Mouse (Mus musculus) G1E (cell line): ENCODE measurements around the gene Ccnk. TPM values are rescaled to one million over a fixed set of nuclear protein-coding genes. Genes with fewer than 3 reads are reported as not detected.
A peak's percentile ranks its signal among the peaks of the same experiment; 100 is the strongest.

Source experiments
- ATAC-seq: 2 replicates; pipeline ENCODE4 v1.8.0; 2016; ENCODE audit warnings: mild to moderate bottlenecking; ENCODE audit not compliant: insufficient number of reproducible peaks, poor library complexity, low FRiP score, severe bottlenecking; ENCODE audit errors: extremely low read depth
- DNase-seq: peaks from one replicate; pipeline ENCODE4 v3.0.0; 2012; ENCODE audit warnings: low spot score
- H3K27me3 ChIP-seq: 2 replicates; pipeline ENCODE4 v1.6.1; 2012; ENCODE audit warnings: mild to moderate bottlenecking, low read length, inconsistent platforms; ENCODE audit not compliant: insufficient read depth
- H3K36me3 ChIP-seq: replicated peaks from 2 replicates; pipeline ENCODE3; 2012; ENCODE audit warnings: mild to moderate bottlenecking, inconsistent platforms
- H3K4me1 ChIP-seq: 2 replicates; pipeline ENCODE4 v1.6.1; 2012; ENCODE audit warnings: low read depth, low read length, inconsistent platforms, mixed read lengths; ENCODE audit not compliant: insufficient read depth
- H3K4me3 ChIP-seq: 2 replicates; pipeline ENCODE4 v1.5.1; 2012; ENCODE audit warnings: low read depth, mild to moderate bottlenecking, inconsistent platforms, low read length, moderate library complexity, mixed read lengths
- H3K9me3 ChIP-seq: replicated peaks from 2 replicates; pipeline ENCODE4 v1.6.1; 2012; ENCODE audit warnings: inconsistent platforms
- CTCF ChIP-seq: IDR thresholded peaks from 2 replicates; pipeline ENCODE4 v1.5.1; 2012; ENCODE audit warnings: low read depth, low read length, inconsistent platforms, mixed read lengths
- GATA1 ChIP-seq: IDR thresholded peaks from 2 replicates; pipeline ENCODE4 v1.6.1; 2012; ENCODE audit warnings: borderline replicate concordance, low read length, inconsistent platforms, mixed read lengths
- GATA2 ChIP-seq: IDR thresholded peaks from 2 replicates; pipeline ENCODE4 v1.6.1; 2012; ENCODE audit warnings: low read depth, low read length, inconsistent platforms, borderline replicate concordance
- POLR2AphosphoS5 ChIP-seq: IDR thresholded peaks from 2 replicates; pipeline ENCODE4 v1.6.1; 2012; ENCODE audit warnings: low read depth, low read length, inconsistent platforms; ENCODE audit not compliant: insufficient replicate concordance
- TAL1 ChIP-seq: conservative IDR thresholded peaks from 2 replicates; pipeline ENCODE4 v1.6.1; 2012; ENCODE audit warnings: low read depth, low read length, inconsistent platforms, mixed read lengths
- polyA plus RNA-seq: library from polyadenylated mRNA; stranded (reverse); fragments of >175 nt; gene quantifications from 2 replicates; pipeline ENCODE4 v1.2.3, GENCODE M21; 2012
- total RNA-seq, 2 experiments: library from RNA; stranded (forward) in 1 of 2; stranded (reverse) in 1 of 2; fragments of 200-1000 nt in 1 of 2; fragments of >200 nt in 1 of 2; fragmentation: Nextera tagmentation in 1 of 2; gene quantifications; 2 replicates each; pipeline ENCODE4 v1.2.3; 2014 to 2017

The Ccnk gene
- total and polyA plus RNA-seq, 3 experiments, result 13.9 to 214 (median 206) TPM

DNA sequence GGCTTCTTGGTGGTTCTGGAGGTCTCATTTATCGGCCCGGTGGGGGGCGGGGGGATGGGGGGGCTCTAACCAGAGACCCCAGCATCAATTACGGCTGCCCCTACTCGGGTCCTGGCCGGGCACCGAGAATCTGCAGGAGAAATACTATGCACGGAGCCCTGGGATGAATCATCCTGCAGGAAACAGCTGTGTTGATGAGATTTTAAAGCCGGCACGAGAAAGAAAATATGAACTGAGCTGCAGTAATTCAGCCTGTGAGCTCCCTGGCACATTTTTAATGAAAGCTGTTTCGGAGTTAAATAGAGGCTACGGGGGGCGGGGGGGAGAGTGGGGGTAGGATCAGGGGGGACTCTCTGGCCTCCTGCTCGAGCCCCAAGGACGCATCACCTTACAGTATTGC, 39.8 kb downstream of the Ccnk start:
- DNase-seq (no peak), ATAC-seq (no peak)
- no peaks in the 10 kb centered on the region for H3K4me1 ChIP-seq
- TF ChIP-seq GATA2 (no peak), TAL1 (no peak)
- H3K4me3 ChIP-seq, result no peak overlapping the region; the same call in 1 of the 2 replicates
- no peaks in the 10 kb centered on the region; the same call in 1 of the 2 replicates for H3K27me3 ChIP-seq
- H3K9me3 ChIP-seq, result peaks cover 92% of the 10 kb centered on the region
- no peaks in the 10 kb centered on the region for H3K36me3 ChIP-seq

DNA sequence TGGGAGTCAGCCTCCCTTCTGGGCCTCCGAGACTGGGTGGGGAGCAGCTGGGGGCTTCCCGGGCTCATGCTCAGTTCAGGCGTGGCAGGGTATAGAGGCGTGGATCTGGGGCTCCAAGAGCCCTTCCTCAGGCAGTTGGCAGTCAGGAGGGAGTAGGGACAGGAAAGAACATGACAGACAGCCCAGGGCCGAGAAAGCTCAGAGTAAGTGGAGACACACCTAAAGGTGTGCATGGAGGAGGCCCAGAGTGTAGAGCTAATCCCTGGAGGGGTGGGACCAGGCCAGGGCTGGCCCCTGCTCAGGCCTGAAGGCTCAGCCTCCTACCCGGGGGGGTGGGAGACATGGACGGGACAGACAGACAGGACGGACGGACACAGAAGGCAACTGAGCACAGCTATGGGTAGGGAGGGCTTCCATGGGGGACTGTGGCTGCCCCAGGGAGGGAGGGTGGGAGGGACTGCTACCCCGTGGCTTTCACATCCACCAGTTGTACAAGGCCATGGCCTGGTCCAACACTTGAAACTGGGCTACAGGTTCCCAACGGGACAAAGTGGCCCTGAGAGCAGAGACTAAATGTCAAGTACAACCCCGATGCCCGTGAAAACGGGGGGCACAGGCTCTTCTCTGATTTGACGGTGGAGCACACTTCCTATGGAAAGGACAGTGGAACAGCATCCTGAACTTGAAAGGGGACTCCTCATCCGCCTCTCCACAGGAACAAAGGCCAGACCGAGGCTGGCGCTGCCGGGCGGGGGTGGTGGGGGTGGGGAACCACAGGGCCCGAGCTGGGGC, 40.6 kb downstream of the Ccnk start:
- Histone ChIP-seq H3K4me3 (no peak overlapping the region; the same call in 1 of the 2 replicates), H3K27me3 (no peaks in the 10 kb centered on the region; the same call in 1 of the 2 replicates), H3K9me3 (peaks cover 92% of the 10 kb centered on the region), H3K36me3 (no peaks in the 10 kb centered on the region), H3K4me1 (no peaks in the 10 kb centered on the region)
- DNase-seq, result no peak
- no peak for TF ChIP-seq POLR2AphosphoS5
- no peak for TF ChIP-seq CTCF
- TF ChIP-seq GATA1, result no peak
- no peak for TF ChIP-seq TAL1
- no peak for TF ChIP-seq GATA2
- ATAC-seq, result no peak

DNA sequence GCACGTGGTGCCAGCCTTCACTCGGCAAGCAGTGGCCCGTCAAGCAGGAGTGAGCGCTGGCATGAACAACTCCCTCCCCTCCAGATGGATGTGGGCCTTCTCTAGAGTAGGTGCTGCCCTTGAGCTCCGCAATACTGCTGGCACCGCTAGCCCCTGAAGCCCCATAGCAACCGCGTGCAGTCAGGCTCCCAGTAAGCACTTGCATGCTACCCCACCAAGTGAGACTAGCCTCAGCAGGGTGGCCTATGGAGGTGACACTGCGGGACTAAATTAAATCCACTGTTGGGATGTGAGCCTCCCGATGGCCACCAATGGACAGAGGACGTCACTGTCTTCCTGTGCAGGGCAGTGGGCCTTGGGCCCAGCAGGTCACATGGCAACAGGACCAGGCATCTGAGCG, 41.2 kb downstream of the Ccnk start:
- no peaks in the 10 kb centered on the region for H3K36me3 ChIP-seq
- TF ChIP-seq GATA2 (no peak), POLR2AphosphoS5 (no peak), TAL1 (no peak), GATA1 (no peak), CTCF (no peak)
- no peaks in the 10 kb centered on the region for H3K27me3 ChIP-seq
- DNase-seq, result no peak
- H3K9me3 ChIP-seq, result peaks cover 92% of the 10 kb centered on the region
- no peak for ATAC-seq
- H3K4me3 ChIP-seq, result peak overlapping the region; percentile 3; the same call in 1 of the 2 replicates
- H3K4me1 ChIP-seq, result no peaks in the 10 kb centered on the region

DNA sequence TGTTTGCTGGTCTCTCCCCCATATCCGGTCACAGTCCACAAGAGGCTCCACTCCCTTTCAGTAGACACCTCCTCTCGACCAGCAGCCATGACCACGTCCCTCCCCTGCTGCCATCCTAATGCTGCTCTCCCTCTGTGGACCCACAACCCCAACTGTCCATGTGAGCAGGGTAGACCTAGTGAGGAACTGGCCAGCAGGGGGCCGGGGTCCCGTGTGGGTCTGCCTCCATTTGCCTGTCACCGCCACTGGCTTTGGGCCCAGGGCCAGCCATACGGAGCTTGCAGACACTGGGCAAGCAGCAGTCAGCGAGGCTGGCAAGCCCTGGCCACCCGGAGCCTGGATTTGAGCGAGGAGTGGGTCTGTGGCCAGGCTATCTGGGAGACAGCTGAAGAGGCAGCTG, 41.8 kb downstream of the Ccnk start:
- Histone ChIP-seq H3K4me1 (no peaks in the 10 kb centered on the region; the same call in 1 of the 2 replicates), H3K36me3 (no peaks in the 10 kb centered on the region), H3K27me3 (no peaks in the 10 kb centered on the region; the same call in 1 of the 2 replicates), H3K4me3 (no peak overlapping the region), H3K9me3 (peaks cover 94% of the 10 kb centered on the region)
- TF ChIP-seq GATA1 (no peak), POLR2AphosphoS5 (no peak), CTCF (no peak)
- no peak for ATAC-seq
- DNase-seq, result no peak

DNA sequence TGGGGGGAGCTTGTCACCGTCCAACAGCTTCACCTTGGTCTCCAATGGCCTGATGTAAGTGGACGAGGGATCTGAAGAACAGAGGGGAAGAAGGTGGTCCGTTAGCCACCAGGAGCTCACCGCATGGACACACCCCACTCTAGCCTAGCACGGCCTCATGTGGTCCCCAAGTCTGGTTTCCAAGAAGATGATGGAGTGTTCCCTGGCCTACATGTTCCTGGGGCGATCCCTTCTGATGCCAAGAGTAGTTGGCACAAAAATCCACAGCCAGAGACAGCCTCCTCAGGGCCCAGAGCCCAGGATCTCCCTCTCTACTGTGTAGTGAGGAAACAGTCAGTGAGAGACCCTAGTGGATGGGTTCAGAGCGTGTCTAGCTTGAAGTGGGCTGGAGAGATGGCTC, 42.3 kb downstream of the Ccnk start:
- H3K9me3 ChIP-seq, result peaks cover 94% of the 10 kb centered on the region
- TF ChIP-seq POLR2AphosphoS5, result no peak
- no peak for TF ChIP-seq GATA1
- TF ChIP-seq GATA2, result no peak
- no peak for TF ChIP-seq TAL1
- TF ChIP-seq CTCF, result no peak
- H3K4me1 ChIP-seq, result no peaks in the 10 kb centered on the region; the same call in 1 of the 2 replicates
- H3K4me3 ChIP-seq, result no peak overlapping the region
- no peaks in the 10 kb centered on the region for H3K36me3 ChIP-seq
- DNase-seq (no peak), ATAC-seq (no peak)
- no peaks in the 10 kb centered on the region; the same call in 1 of the 2 replicates for H3K27me3 ChIP-seq

DNA sequence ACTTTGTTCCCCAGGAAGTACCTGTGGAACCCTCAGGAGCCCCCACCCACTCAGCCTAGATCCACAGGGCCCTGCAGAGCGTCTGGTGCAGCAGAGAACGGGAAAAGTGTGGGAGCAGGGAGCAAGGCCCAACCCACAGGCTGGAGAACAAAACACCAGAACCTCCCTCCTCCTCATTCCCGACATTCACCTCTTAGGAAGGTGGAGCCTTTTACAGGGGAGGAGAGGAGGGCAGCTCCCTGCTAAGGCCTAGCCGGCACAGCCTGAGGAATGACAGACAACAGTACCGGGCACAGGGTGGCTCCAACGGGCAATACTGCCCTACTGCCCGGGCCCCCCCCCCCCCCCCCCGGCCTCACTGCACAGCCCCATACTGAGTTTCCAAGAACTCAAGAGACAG, 44.0 kb downstream of the Ccnk start:
- TF ChIP-seq TAL1 (no peak), CTCF (no peak)
- no peaks in the 10 kb centered on the region; the same call in 1 of the 2 replicates for H3K27me3 ChIP-seq
- ATAC-seq, result no peak

More for the DNA sequence above, 44.0 kb downstream of the Ccnk start:
- Histone ChIP-seq H3K4me1 (no peaks in the 10 kb centered on the region; the same call in 1 of the 2 replicates), H3K9me3 (peaks cover 94% of the 10 kb centered on the region), H3K36me3 (no peaks in the 10 kb centered on the region), H3K4me3 (no peak overlapping the region)
- no peak for DNase-seq
